Mouse (Mus musculus) MEL (cell line): Measurements from ENCODE around the gene Fkbp10.

Experiments used
- CHD2 ChIP-seq: IDR thresholded peaks from 2 replicates; pipeline ENCODE4 v1.6.1; 2011; ENCODE audit warnings: low read length, improper control_type of control experiment
- CTCF ChIP-seq, 3 experiments: IDR thresholded peaks in 2 of 3; conservative IDR thresholded peaks in 1 of 3; 2 replicates each; pipeline ENCODE4 v1.5.1; 2011 to 2012; ENCODE audit warnings: low read length in 3 of 3, low read depth in 2 of 3, mild to moderate bottlenecking in 2 of 3, improper control_type of control experiment in 1 of 3, inconsistent platforms in 1 of 3, mixed read lengths in 1 of 3, moderate library complexity in 1 of 3; ENCODE audit not compliant: control insufficient read depth in 1 of 3, insufficient read depth in 1 of 3, poor library complexity in 1 of 3, severe bottlenecking in 1 of 3
- TAL1 ChIP-seq: IDR thresholded peaks from 2 replicates; pipeline ENCODE4 v1.6.1; 2012; ENCODE audit warnings: mild to moderate bottlenecking, inconsistent platforms, low read length, moderate library complexity, mixed read lengths

GRCm38 (mm10) chr11:100402682-100403081, 12.8 kb upstream of the Fkbp10 start:
- TF ChIP-seq TAL1 (no peak), CTCF (IDR thresholded peaks at IDR 0.05 in 2 of 3, conservative IDR thresholded peaks at IDR 0.05 in 1 of 3; ENCODE audit: control insufficient read depth in 1 of 3, insufficient read depth in 1 of 3, low read depth in 2 of 3, low read length in 3 of 3, poor library complexity in 1 of 3, severe bottlenecking in 1 of 3) (no peak), CHD2 (no peak)
